Mouse (Mus musculus) kidney, postnatal 0 days (tissue): ENCODE measurements at regions not wholly inside any gene's neighbourhood (a gene's known extent, or its start where the extent isn't known, plus 50 kb on each side); places are given as distances from the start of the nearest gene placed in this dataset.

ENCODE experiments used
- ATAC-seq: fragments of 200-750 bp; cut with Nextera tagmentation; replicated peaks from 2 replicates; pipeline ENCODE4 v1.8.0; 2017; ENCODE audit warnings: low read depth, moderate number of reproducible peaks, moderate TSS enrichment, moderate library complexity; ENCODE audit not compliant: low FRiP score
- DNase-seq: peaks from one replicate; pipeline ENCODE4 v3.0.0-alpha.2; 2016; ENCODE audit warnings: low spot score
- H3K27ac ChIP-seq: fragments of 300-500 bp; sonication (generic); 2 replicates; pipeline ENCODE4 v1.5.1; 2014; ENCODE audit warnings: mild to moderate bottlenecking
- H3K27me3 ChIP-seq: fragments of 300-500 bp; sonication (generic); 2 replicates; pipeline ENCODE4 v1.6.1; 2014; ENCODE audit warnings: low read length, mixed read lengths; ENCODE audit not compliant: insufficient read depth
- H3K36me3 ChIP-seq: fragments of 300-500 bp; sonication (generic); 2 replicates; pipeline ENCODE4 v1.6.1; 2014; ENCODE audit warnings: low read length, mixed read lengths; ENCODE audit not compliant: insufficient read depth
- H3K4me1 ChIP-seq: fragments of 300-500 bp; sonication (generic); replicated peaks from 2 replicates; pipeline ENCODE4 v1.6.1; 2014; ENCODE audit warnings: antibody characterized with exemption, low read length, mixed read lengths; ENCODE audit not compliant: insufficient read depth
- H3K4me2 ChIP-seq: fragments of 300-500 bp; sonication (generic); 2 replicates; pipeline ENCODE4 v1.6.1; 2014; ENCODE audit warnings: mild to moderate bottlenecking, low read length, moderate library complexity, mixed read lengths
- H3K4me3 ChIP-seq: fragments of 300-500 bp; sonication (generic); replicated peaks from 2 replicates; pipeline ENCODE4 v1.5.1; 2014; ENCODE audit warnings: low read depth, low read length
- H3K9ac ChIP-seq: fragments of 300-500 bp; sonication (generic); 2 replicates; pipeline ENCODE4 v1.6.1; 2014; ENCODE audit warnings: low read depth, low read length
- H3K9me3 ChIP-seq: fragments of 300-500 bp; sonication (generic); replicated peaks from 2 replicates; pipeline ENCODE4 v1.6.1; 2016; ENCODE audit warnings: low read length, inconsistent platforms, mixed read lengths
- CTCF ChIP-seq: IDR thresholded peaks from 2 replicates; pipeline ENCODE4 v1.5.1; 2016; ENCODE audit warnings: antibody characterized with exemption, low read depth, mild to moderate bottlenecking, moderate library complexity
- WGBS: fragments of 180-500 bp; shearing (Covaris S2); extraction: QIAGEN DNeasy Blood & Tissue Kit; methylation state at CpG from one replicate; pipeline ENCODE4 v1.1.7; 2014; 5-methylcytosine and 5-hydroxymethylcytosine counted together

GRCm38 (mm10) chr1:92744528-92745241 lies 86.8 kb upstream of the Gpc1 start:
- no peak for ATAC-seq

GRCm38 (mm10) chr1:92742881-92743621 lies 88.4 kb upstream of the Gpc1 start:
- DNase-seq, result peak; percentile 31
- no peak for ATAC-seq
- peak; percentile 26; the same call in 1 of the 2 replicates for TF ChIP-seq CTCF
- Histone ChIP-seq H3K4me2 (no peak overlapping the region), H3K27me3 (no peaks in the 10 kb centered on the region), H3K9ac (no peak overlapping the region), H3K36me3 (no peaks in the 10 kb centered on the region), H3K4me1 (0 out of 2 replicates have a peak, but pooled peaks cover 4% of the 10 kb centered on the region), H3K27ac (no peak overlapping the region), H3K4me3 (no peak overlapping the region), H3K9me3 (no peaks in the 10 kb centered on the region)
- 54% methylated on average over 4 of the region's 4 CpGs for WGBS

More at GRCm38 (mm10) chr1:92744528-92745241, 86.8 kb upstream of the Gpc1 start:
- 0 out of 2 replicates have a peak, but pooled peaks cover 4% of the 10 kb centered on the region for H3K4me1 ChIP-seq
- no peaks in the 10 kb centered on the region for H3K27me3 ChIP-seq
- no peak for TF ChIP-seq CTCF
- DNase-seq, result peak; percentile 39
- H3K4me2 ChIP-seq, result no peak overlapping the region
- no peak overlapping the region for H3K9ac ChIP-seq
- no peaks in the 10 kb centered on the region for H3K9me3 ChIP-seq
- H3K27ac ChIP-seq, result no peak overlapping the region
- H3K36me3 ChIP-seq, result no peaks in the 10 kb centered on the region
- no peak overlapping the region for H3K4me3 ChIP-seq
- 15% methylated on average over 9 of the region's 9 CpGs for WGBS

GRCm38 (mm10) chr1:92742300-92742699 lies 89.1 kb upstream of the Gpc1 start:
- ATAC-seq (no peak), DNase-seq (no peak)
- no peak overlapping the region for H3K27ac ChIP-seq
- 83% methylated on average over 6 of the region's 6 CpGs for WGBS
- no peak overlapping the region for H3K9ac ChIP-seq
- no peaks in the 10 kb centered on the region for H3K36me3 ChIP-seq
- no peak overlapping the region for H3K4me2 ChIP-seq
- no peaks in the 10 kb centered on the region for H3K27me3 ChIP-seq
- H3K4me1 ChIP-seq, result 0 out of 2 replicates have a peak, but pooled peaks cover 4% of the 10 kb centered on the region
- TF ChIP-seq CTCF, result no peak
- H3K9me3 ChIP-seq, result no peaks in the 10 kb centered on the region
- no peak overlapping the region for H3K4me3 ChIP-seq

- Histone ChIP-seq H3K4me3 (no peak overlapping the region), H3K9me3 (no peaks in the 10 kb centered on the region), H3K36me3 (no peaks in the 10 kb centered on the region), H3K9ac (no peak overlapping the region), H3K4me2 (no peak overlapping the region), H3K4me1 (0 out of 2 replicates have a peak, but pooled peaks cover 4% of the 10 kb centered on the region), H3K27me3 (no peaks in the 10 kb centered on the region), H3K27ac (no peak overlapping the region)
- DNase-seq (no peak), ATAC-seq (no peak)
- no peak for TF ChIP-seq CTCF
- WGBS, result 47% methylated on average over 5 of the region's 5 CpGs
Measured at GRCm38 (mm10) chr1:92741047-92741446, 90.4 kb upstream of the Gpc1 start.

GRCm38 (mm10) chr1:92737600-92738197 lies 89.1 kb upstream of the Otos start:
- TF ChIP-seq CTCF, result no peak

GRCm38 (mm10) chr1:92736411-92736810 lies 87.8 kb upstream of the Otos start:
- Histone ChIP-seq H3K4me2 (no peak overlapping the region), H3K9me3 (no peaks in the 10 kb centered on the region), H3K27ac (no peak overlapping the region), H3K36me3 (no peaks in the 10 kb centered on the region), H3K4me3 (no peak overlapping the region), H3K9ac (no peak overlapping the region), H3K27me3 (no peaks in the 10 kb centered on the region), H3K4me1 (no peaks in the 10 kb centered on the region)
- ATAC-seq (no peak), DNase-seq (no peak)
- TF ChIP-seq CTCF, result no peak
- 38% methylated on average over 7 of the region's 7 CpGs for WGBS

More at GRCm38 (mm10) chr1:92737600-92738197, 89.1 kb upstream of the Otos start:
- DNase-seq, result no peak
- Histone ChIP-seq H3K9me3 (no peaks in the 10 kb centered on the region), H3K4me1 (no peaks in the 10 kb centered on the region), H3K36me3 (no peaks in the 10 kb centered on the region), H3K9ac (no peak overlapping the region), H3K4me2 (no peak overlapping the region), H3K27ac (no peak overlapping the region), H3K27me3 (no peaks in the 10 kb centered on the region), H3K4me3 (no peak overlapping the region)
- 49% methylated on average over 11 of the region's 11 CpGs for WGBS
- no peak for ATAC-seq
